11 mouse cellular contexts compared by ENCODE assay signal in genomic region chr3:122704209-122704608, GRCm38 (mm10). TPM values are rescaled to one million over a fixed set of nuclear protein-coding genes. Genes with fewer than 3 reads are reported as not detected.
A peak's percentile ranks its signal among the peaks of the same experiment; 100 is the strongest.
DNase-seq lines count a peak whose midpoint lies in the region; ATAC-seq and TF ChIP-seq lines count a peak whose summit lies in the region.
"Had no signal": no experiment of that assay in that cellular context is flagged by ENCODE, and none has a peak within 500 bp of the region (broad histone marks: within the 10 kb centered on the region; RNA-seq: fewer than 3 reads in every experiment).

No protein-coding gene starts in this region.

- TF ChIP-seq POLR2A in MEL (IDR thresholded peaks at IDR 0.05; ENCODE audit: control insufficient read depth in 1 of 2, insufficient read depth in 1 of 2, low read depth in 1 of 2, low read length in 2 of 2, poor library complexity in 1 of 2): no peak
- TF ChIP-seq POLR2A in thymus, adult 2 months (IDR thresholded peaks at IDR 0.05; ENCODE audit: control insufficient read depth, extremely low read depth, insufficient read depth, low read length, poor library complexity): no peak

- intact Hi-C loops in heart, postnatal 10 days (cut with DNase I): no loop called here

- peaks cover 0 to 13% of the 10 kb centered on the region in 2 experiments; a peak in 2 of 4 replicates for H3K36me3 ChIP-seq in MEL (ENCODE audit: control insufficient read depth in 1 of 2, insufficient read depth in 2 of 2, low read length in 2 of 2)
- no peaks in the 10 kb centered on the region for H3K36me3 ChIP-seq in hindbrain, embryonic 15.5 days
- H3K36me3 ChIP-seq in thymus, adult 2 months (ENCODE audit: control insufficient read depth, insufficient read depth, low read length): no peaks in the 10 kb centered on the region
- H3K36me3 ChIP-seq: embryonic facial prominence, embryonic 15.5 days had no signal

- TF ChIP-seq CTCF in MEL (IDR thresholded peaks at IDR 0.05 in 2 of 3, conservative IDR thresholded peaks at IDR 0.05 in 1 of 3; ENCODE audit: control insufficient read depth in 1 of 3, insufficient read depth in 1 of 3, low read depth in 2 of 3, low read length in 3 of 3, poor library complexity in 1 of 3, severe bottlenecking in 1 of 3): no peak
- no peak for TF ChIP-seq CTCF in thymus, adult 2 months (IDR thresholded peaks at IDR 0.05; ENCODE audit: borderline replicate concordance, control insufficient read depth, extremely low read depth, insufficient read depth, low read length, poor library complexity)

- H3K4me2 ChIP-seq in hindbrain, embryonic 15.5 days: no peak overlapping the region
- H3K4me2 ChIP-seq: embryonic facial prominence, embryonic 15.5 days had no signal

- H3K27ac ChIP-seq in MEL (ENCODE audit: control insufficient read depth, low read depth, low read length): peak overlapping the region; percentile 53
- no peak overlapping the region for H3K27ac ChIP-seq in hindbrain, embryonic 15.5 days (replicated peaks)
- H3K27ac ChIP-seq in thymus, adult 2 months (ENCODE audit: control insufficient read depth, insufficient read depth, low read length): no peak overlapping the region
- H3K27ac ChIP-seq: embryonic facial prominence, embryonic 15.5 days; left cerebral cortex, adult 2 months had no signal

- 9% methylated on average over 6 of the region's 6 CpGs for WGBS in hindbrain, embryonic 15.5 days
- WGBS in thymus, adult 2 months: 43% methylated on average over 6 of the region's 6 CpGs

- no peaks in the 10 kb centered on the region for H3K27me3 ChIP-seq in MEL (ENCODE audit: control insufficient read depth in 1 of 2, insufficient read depth in 2 of 2, low read length in 2 of 2)
- no peaks in the 10 kb centered on the region for H3K27me3 ChIP-seq in hindbrain, embryonic 15.5 days
- no peaks in the 10 kb centered on the region for H3K27me3 ChIP-seq in thymus, adult 2 months (ENCODE audit: control insufficient read depth, insufficient read depth, low read length)
- H3K27me3 ChIP-seq: embryonic facial prominence, embryonic 15.5 days had no signal

- no peaks in the 10 kb centered on the region for H3K79me2 ChIP-seq in MEL (ENCODE audit: control insufficient read depth, insufficient read depth, low read length, poor library complexity)

- peak; percentile 96 to 99 for TF ChIP-seq EP300 in MEL (IDR thresholded peaks at IDR 0.05; ENCODE audit: low read depth in 1 of 2, low read length in 2 of 2)

- DNase-seq in heart, postnatal 10 days: peak; percentile 14 to 18
- no peak for DNase-seq in heart, adult 18-20 months
- peak; percentile 87 for DNase-seq in MEL (ENCODE audit: low read depth, low spot score)
- peak; percentile 76 for DNase-seq in lung, postnatal 14 days
- DNase-seq in cerebellum, postnatal 36 days: no peak
- DNase-seq in adipocyte (ENCODE audit: low spot score): no peak
- DNase-seq in thymus, adult 2 months: no peak
- DNase-seq: spleen, adult 18-20 months had no signal

- H3K9ac ChIP-seq in MEL (ENCODE audit: control insufficient read depth, low read depth, low read length, poor library complexity, severe bottlenecking): peak overlapping the region; percentile 22; the same call in 1 of the 2 replicates
- H3K9ac ChIP-seq in hindbrain, embryonic 15.5 days: no peak overlapping the region
- H3K9ac ChIP-seq: embryonic facial prominence, embryonic 15.5 days had no signal

- no peak overlapping the region for H3K4me3 ChIP-seq in MEL (ENCODE audit: control insufficient read depth in 1 of 2, insufficient read depth in 1 of 2, low read depth in 2 of 2, low read length in 2 of 2)
- H3K4me3 ChIP-seq in hindbrain, embryonic 15.5 days: no peak overlapping the region
- H3K4me3 ChIP-seq in thymus, adult 2 months (ENCODE audit: control insufficient read depth, insufficient read depth, low read length): no peak overlapping the region
- H3K4me3 ChIP-seq: embryonic facial prominence, embryonic 15.5 days; left cerebral cortex, adult 2 months had no signal

- no peaks in the 10 kb centered on the region for H3K9me3 ChIP-seq in MEL (replicated peaks; ENCODE audit: insufficient read depth, low read length)
- no peaks in the 10 kb centered on the region for H3K9me3 ChIP-seq in hindbrain, embryonic 15.5 days
- H3K9me3 ChIP-seq: embryonic facial prominence, embryonic 15.5 days had no signal

- ATAC-seq in hindbrain, embryonic 15.5 days (ENCODE audit: low FRiP score, low read depth): 0 out of 2 replicates have a peak, but pooled peaks have one; percentile 51

- TF ChIP-seq RAD21 in MEL (IDR thresholded peaks at IDR 0.05; ENCODE audit: low read depth, low read length): no peak

- peaks cover 7 to 12% of the 10 kb centered on the region in 2 experiments for H3K4me1 ChIP-seq in MEL (ENCODE audit: control insufficient read depth in 1 of 2, insufficient read depth in 2 of 2, low read length in 2 of 2)
- H3K4me1 ChIP-seq in hindbrain, embryonic 15.5 days (replicated peaks): no peaks in the 10 kb centered on the region
- H3K4me1 ChIP-seq in thymus, adult 2 months (replicated peaks; ENCODE audit: control insufficient read depth, insufficient read depth, low read length): no peaks in the 10 kb centered on the region
- H3K4me1 ChIP-seq: embryonic facial prominence, embryonic 15.5 days had no signal

TF ChIP-seq in MEL, 35 proteins besides CTCF, POLR2A, EP300 and RAD21:
- TF ChIP-seq HCFC1 (IDR thresholded peaks at IDR 0.05; ENCODE audit: low read depth, low read length) (no peak), POLR2AphosphoS5 (IDR thresholded peaks at IDR 0.05; ENCODE audit: borderline replicate concordance, low read depth, low read length) (no peak), ELF1 (IDR thresholded peaks at IDR 0.05; ENCODE audit: low read depth, low read length) (no peak), KAT2A (conservative IDR thresholded peaks at IDR 0.05; ENCODE audit: low read depth, low read length) (no peak), NRF1 (IDR thresholded peaks at IDR 0.05; ENCODE audit: insufficient read depth, low read depth, low read length, poor library complexity, severe bottlenecking) (no peak), E2F4 (IDR thresholded peaks at IDR 0.05; ENCODE audit: borderline replicate concordance, low read depth, low read length) (no peak), GATA1 (IDR thresholded peaks at IDR 0.05; ENCODE audit: low read depth, low read length) (peak; percentile 89), MAZ (IDR thresholded peaks at IDR 0.05; ENCODE audit: low read depth, low read length) (no peak), SIN3A (IDR thresholded peaks at IDR 0.05; ENCODE audit: low read length) (peak; percentile 73), ZC3H11A (IDR thresholded peaks at IDR 0.05; ENCODE audit: low read depth, low read length) (no peak), NELFE (IDR thresholded peaks at IDR 0.05; ENCODE audit: low read depth, low read length) (no peak), MYC (IDR thresholded peaks at IDR 0.05; ENCODE audit: low read depth, low read length) (peak; percentile 62), MAFK (IDR thresholded peaks at IDR 0.05; ENCODE audit: borderline replicate concordance, low read depth, low read length) (no peak), CHD1 (IDR thresholded peaks at IDR 0.05; ENCODE audit: low read depth, low read length) (no peak), MAX (IDR thresholded peaks at IDR 0.05; ENCODE audit: low read length) (peak; percentile 79; the same call in 1 of the 2 replicates), ZNF384 (IDR thresholded peaks at IDR 0.05; ENCODE audit: low read depth, low read length) (no peak), MXI1 (IDR thresholded peaks at IDR 0.05; ENCODE audit: low read depth, low read length) (no peak), BHLHE40 (IDR thresholded peaks at IDR 0.05; ENCODE audit: borderline replicate concordance, low read depth, low read length) (no peak), TAL1 (IDR thresholded peaks at IDR 0.05; ENCODE audit: low read length) (peak; percentile 91), ZKSCAN1 (IDR thresholded peaks at IDR 0.05; ENCODE audit: low read depth, low read length) (no peak), RCOR1 (IDR thresholded peaks at IDR 0.05; ENCODE audit: low read depth, low read length) (peak; percentile 68; the same call in 1 of the 2 replicates), USF2 (IDR thresholded peaks at IDR 0.05; ENCODE audit: borderline replicate concordance in 1 of 2, insufficient read depth in 1 of 2, low read depth in 1 of 2, low read length in 2 of 2) (no peak), SMC3 (IDR thresholded peaks at IDR 0.05; ENCODE audit: low read depth, low read length) (no peak), JUND (IDR thresholded peaks at IDR 0.05; ENCODE audit: low read depth, low read length) (0 out of 2 replicates have a peak, but pooled peaks have one; percentile 16), TCF12 (IDR thresholded peaks at IDR 0.05; ENCODE audit: low read depth, low read length) (peak; percentile 90), TBP (IDR thresholded peaks at IDR 0.05; ENCODE audit: low read depth, low read length) (peak; percentile 55; the same call in 1 of the 2 replicates), ZMIZ1 (IDR thresholded peaks at IDR 0.05; ENCODE audit: low read depth, low read length) (no peak), USF1 (IDR thresholded peaks at IDR 0.05; ENCODE audit: low read depth, low read length) (0 out of 2 replicates have a peak, but pooled peaks have one; percentile 21), POLR2AphosphoS2 (IDR thresholded peaks at IDR 0.05; ENCODE audit: low read length) (no peak), CHD2 (IDR thresholded peaks at IDR 0.05; ENCODE audit: low read length) (no peak), UBTF (IDR thresholded peaks at IDR 0.05; ENCODE audit: borderline replicate concordance, insufficient read depth, low read depth, low read length) (no peak), ETS1 (IDR thresholded peaks at IDR 0.05; ENCODE audit: low read depth, low read length) (peak; percentile 89), MEF2A (IDR thresholded peaks at IDR 0.05; ENCODE audit: extremely low read depth, insufficient replicate concordance, low read depth, low read length, poor library complexity, severe bottlenecking) (no peak), GABPA (IDR thresholded peaks at IDR 0.05; ENCODE audit: low read depth, low read length) (no peak), MYB (IDR thresholded peaks at IDR 0.05; ENCODE audit: low read depth, low read length) (peak; percentile 77)

RNA-seq across cellular contexts. Expression of gene Pde5a, which starts 24.5 kb away (rescaled TPM):
- total RNA-seq in heart, postnatal 10 days (2021): 10 to 100 TPM; 10.5 to 12.9 TPM
- 1 to 10 TPM; 3.0 to 3.5 TPM for total RNA-seq in heart, adult 18-20 months (2021)
- total RNA-seq in MEL (2012; rRNA removed): not detected in 2 replicates
- polyA plus RNA-seq in MEL (2012; ENCODE audit: insufficient read depth in 1 of 2, insufficient read length in 2 of 2, low read depth in 1 of 2, low replicate concordance in 2 of 2, missing spikeins in 1 of 2): not detected
- polyA plus RNA-seq in hindbrain, embryonic 15.5 days (2015; fragmentation: Nextera tagmentation; extraction: Ambion mirVana): 2.0 and 2.1 TPM in 2 replicates
- polyA plus RNA-seq in thymus, adult 2 months (2012; rRNA removed): 2.6 and 3.6 TPM in 2 replicates

Comparison
In these comparisons a context has a peak if more than half of its experiments do, and no peak if none do; other contexts are left out.
1. DNase-seq: peak in heart, postnatal 10 days (2 of 2), MEL (single experiment) and lung, postnatal 14 days (single experiment); none in heart, adult 18-20 months (0 of 2), cerebellum, postnatal 36 days (0 of 2), adipocyte (single experiment) and thymus, adult 2 months (single experiment).